Mouse (Mus musculus): ENCODE measurements around the gene Cst6. TPM values are rescaled to one million over a fixed set of nuclear protein-coding genes. Genes with fewer than 3 reads are reported as not detected.

The Cst6 gene
- polyA plus RNA-seq, 1 experiment from 2014 or later = not detected

DNA sequence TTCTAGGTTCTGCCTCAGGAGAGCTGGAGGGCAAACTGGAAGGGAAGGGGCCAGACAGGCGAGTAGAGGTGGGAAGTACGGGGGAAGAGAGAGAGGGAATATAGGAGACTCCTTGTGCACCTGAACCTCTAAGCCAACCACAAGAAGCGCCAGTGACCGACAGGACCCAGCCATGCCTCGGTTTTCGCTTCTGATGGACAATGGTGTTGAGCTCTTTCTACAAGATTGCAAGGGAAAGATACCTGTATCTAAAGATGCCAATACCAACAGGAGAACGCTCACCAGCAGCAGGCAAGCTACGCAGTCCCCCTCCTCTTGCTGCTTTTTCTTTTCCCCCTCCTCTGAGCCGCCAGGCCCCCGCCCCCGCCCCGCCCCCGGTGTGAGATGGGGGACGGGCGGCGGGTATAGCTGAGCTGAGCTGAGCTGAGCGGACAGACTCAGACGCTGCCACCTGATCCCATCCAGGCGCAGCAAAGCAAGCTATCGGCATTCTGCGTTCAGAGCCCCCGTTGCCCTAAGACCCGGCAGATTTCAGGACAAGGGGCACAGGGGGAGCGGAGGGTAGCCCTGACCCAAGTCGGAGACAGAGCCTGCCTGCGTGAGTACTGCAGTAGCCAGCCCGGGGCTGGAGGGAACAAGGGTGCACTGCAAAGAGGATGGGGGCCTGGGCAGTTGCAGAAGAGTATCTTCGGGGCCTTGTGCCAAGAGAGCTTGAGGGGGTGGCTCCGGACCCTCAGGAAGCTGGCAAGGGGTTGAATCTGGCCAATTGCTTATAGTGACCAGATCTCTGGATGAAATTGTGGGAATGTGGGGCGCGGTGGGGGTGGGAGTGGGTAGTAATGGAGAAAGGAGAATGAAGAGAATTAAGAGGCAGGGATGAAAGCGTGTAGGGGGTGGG is 51.2 kb downstream of the Cst6 start, which contains the start of gene Gal3st3:
TSS of gene Gal3st3 (plus strand) at position 429 of the 898 bp plus-strand sequence.
- Histone ChIP-seq H3K27ac (ENCODE audit: low read length) (no peak within 1 kb of the TSS), H3K27me3 (ENCODE audit: insufficient read depth, low read length) (no peaks in the 10 kb centered on the region), H3K36me3 (ENCODE audit: insufficient read depth, low read length) (no peaks in the 10 kb centered on the region), H3K4me1 (ENCODE audit: insufficient read depth, low read length) (peaks cover 31% of the 10 kb centered on the region), H3K4me3 (ENCODE audit: low read length) (peak within 1 kb of the TSS; percentile 43), H3K9me3 (ENCODE audit: low read length) (no peaks in the 10 kb centered on the region), H3K9ac (replicated peaks; ENCODE audit: low read length) (peak within 1 kb of the TSS; percentile 50), H3K4me2 (replicated peaks; ENCODE audit: low read depth, low read length) (peak within 1 kb of the TSS; percentile 56)
- ATAC-seq (ENCODE audit: low FRiP score, low TSS enrichment) = peak; percentile 6; the same call in 1 of the 2 replicates
- 7% methylated on average over 31 of the region's 32 CpGs for WGBS

DNA sequence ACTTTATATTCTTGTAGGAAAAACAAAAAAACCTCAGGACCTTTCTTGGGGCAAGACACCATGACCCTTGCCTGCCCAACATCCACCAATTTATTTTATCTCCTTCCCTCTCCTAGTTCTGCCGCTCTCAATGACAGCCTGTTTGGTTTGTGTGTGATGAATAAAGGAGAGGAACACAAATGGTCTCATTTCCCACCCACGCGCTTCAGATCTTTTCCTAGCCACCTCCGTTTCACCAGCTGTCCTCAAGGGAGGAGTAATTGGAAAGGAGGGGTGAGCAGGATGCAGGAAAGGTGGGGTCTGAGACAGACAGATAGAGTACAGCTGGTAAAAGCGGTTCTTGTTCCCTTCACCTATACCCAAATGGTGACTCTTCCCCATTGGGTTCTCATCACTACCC is 52.7 kb downstream of the Cst6 start:
- H3K4me1 ChIP-seq (ENCODE audit: insufficient read depth, low read length) = peaks cover 31% of the 10 kb centered on the region
- no peak overlapping the region for H3K4me2 ChIP-seq (replicated peaks; ENCODE audit: low read depth, low read length)
- no peak overlapping the region for H3K27ac ChIP-seq (ENCODE audit: low read length)
- no peak overlapping the region for H3K4me3 ChIP-seq (ENCODE audit: low read length)
- no peak for ATAC-seq (ENCODE audit: low FRiP score, low TSS enrichment)
- 31% methylated on average over 5 of the region's 5 CpGs for WGBS
- H3K9me3 ChIP-seq (ENCODE audit: low read length) = no peaks in the 10 kb centered on the region
- H3K9ac ChIP-seq (replicated peaks; ENCODE audit: low read length) = no peak overlapping the region
- H3K36me3 ChIP-seq (ENCODE audit: insufficient read depth, low read length) = peaks cover 11% of the 10 kb centered on the region; the same call in 1 of the 2 replicates
- H3K27me3 ChIP-seq (ENCODE audit: insufficient read depth, low read length) = no peaks in the 10 kb centered on the region

DNA sequence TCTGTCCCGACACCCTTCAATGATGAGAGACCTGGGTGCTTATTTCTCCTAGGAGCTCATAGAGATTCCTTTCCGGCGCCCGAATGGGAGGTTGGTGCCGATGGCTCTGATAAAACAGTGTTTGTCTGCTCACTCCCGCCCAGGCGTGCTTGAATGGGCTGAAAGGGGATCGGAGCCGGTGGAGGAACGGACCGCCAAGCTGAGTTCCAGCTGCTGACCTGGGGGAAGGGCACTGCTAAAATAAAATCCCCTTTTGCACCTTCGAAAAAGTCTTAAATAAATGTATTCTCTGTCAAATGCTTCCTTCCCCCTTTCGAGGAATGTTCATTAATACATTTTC is 53.7 kb downstream of the Cst6 start:
- Histone ChIP-seq H3K4me3 (ENCODE audit: low read length) (peak overlapping the region; percentile 88), H3K27me3 (ENCODE audit: insufficient read depth, low read length) (no peaks in the 10 kb centered on the region), H3K4me2 (replicated peaks; ENCODE audit: low read depth, low read length) (peak overlapping the region; percentile 66), H3K9me3 (ENCODE audit: low read length) (no peaks in the 10 kb centered on the region), H3K36me3 (ENCODE audit: insufficient read depth, low read length) (peaks cover 17% of the 10 kb centered on the region; the same call in 1 of the 2 replicates), H3K9ac (replicated peaks; ENCODE audit: low read length) (peak overlapping the region; percentile 78), H3K27ac (ENCODE audit: low read length) (peak overlapping the region; percentile 84), H3K4me1 (ENCODE audit: insufficient read depth, low read length) (peaks cover 31% of the 10 kb centered on the region)
- 6% methylated on average over 13 of the region's 13 CpGs for WGBS
- ATAC-seq (ENCODE audit: low FRiP score, low TSS enrichment) = peak; percentile 36

DNA sequence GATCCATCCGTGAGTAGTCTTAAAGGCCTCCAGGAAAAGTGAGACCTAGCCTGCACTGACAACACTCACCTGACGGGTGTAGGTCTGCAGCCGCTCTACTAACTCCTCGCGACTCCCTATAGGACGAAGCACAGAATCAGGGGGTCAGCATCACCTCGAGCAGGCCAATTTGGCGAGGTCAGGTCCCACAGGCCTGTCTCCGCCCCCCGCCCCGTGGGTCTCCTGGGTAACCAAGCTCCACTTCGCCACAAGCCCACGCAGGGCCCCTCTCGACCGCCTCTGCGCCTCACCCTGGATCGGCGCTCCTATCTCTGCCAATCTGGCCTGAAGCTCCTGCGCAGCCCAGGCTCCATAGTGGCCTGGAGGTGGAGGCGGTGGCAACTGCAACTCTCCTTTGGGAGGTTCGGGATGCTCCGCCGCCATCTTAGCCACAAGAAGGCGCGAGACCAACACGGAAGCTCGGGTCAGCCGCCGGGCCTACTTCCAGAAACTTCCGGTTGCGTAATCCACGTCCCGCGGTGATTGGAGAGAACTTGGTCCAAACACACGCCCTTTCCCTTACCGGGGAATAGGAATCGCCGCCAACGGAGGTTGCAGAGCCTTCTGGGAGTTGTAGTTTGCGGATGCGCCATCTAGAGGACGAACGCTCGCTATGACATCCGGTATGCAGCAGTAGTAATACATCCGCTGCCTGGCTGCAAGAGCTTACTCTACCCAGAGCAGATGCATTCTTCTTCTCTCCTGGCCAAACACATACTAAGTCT is 54.2 kb downstream of the Cst6 start, which contains the start of gene Sf3b2:
TSS of gene Sf3b2 (minus strand) at position 484 of the 764 bp plus-strand sequence.
- H3K4me2 ChIP-seq (replicated peaks; ENCODE audit: low read depth, low read length) = peak within 1 kb of the TSS; percentile 84
- no peaks in the 10 kb centered on the region for H3K9me3 ChIP-seq (ENCODE audit: low read length)
- H3K4me1 ChIP-seq (ENCODE audit: insufficient read depth, low read length) = peaks cover 31% of the 10 kb centered on the region
- peak within 1 kb of the TSS; percentile 88 for H3K4me3 ChIP-seq (ENCODE audit: low read length)
- H3K9ac ChIP-seq (replicated peaks; ENCODE audit: low read length) = peak within 1 kb of the TSS; percentile 88
- under 1% methylated on average over 45 of the region's 46 CpGs for WGBS
- no peaks in the 10 kb centered on the region for H3K27me3 ChIP-seq (ENCODE audit: insufficient read depth, low read length)
- peak within 1 kb of the TSS; percentile 84 for H3K27ac ChIP-seq (ENCODE audit: low read length)
- ATAC-seq (ENCODE audit: low FRiP score, low TSS enrichment) = peak; percentile 97
- H3K36me3 ChIP-seq (ENCODE audit: insufficient read depth, low read length) = peaks cover 23% of the 10 kb centered on the region; the same call in 1 of the 2 replicates

Other genes starting within 250 kb of the Cst6 start
- 306 and 315 TPM in 2 replicates for gene Rab1b, start 242.5 kb downstream of the Cst6 start, polyA plus RNA-seq (2015; fragmentation: Nextera tagmentation; extraction: Ambion mirVana)
- 25.1 and 27.4 TPM in 2 replicates for gene Klc2, start 231.0 kb downstream of the Cst6 start, polyA plus RNA-seq (2015; fragmentation: Nextera tagmentation; extraction: Ambion mirVana)
- gene Pacs1, start 76.5 kb downstream of the Cst6 start, polyA plus RNA-seq (2015; fragmentation: Nextera tagmentation; extraction: Ambion mirVana) = 23.8 and 27.7 TPM in 2 replicates
- gene Sf3b2, start 54.1 kb downstream of the Cst6 start, polyA plus RNA-seq (2015; fragmentation: Nextera tagmentation; extraction: Ambion mirVana) = 344 and 387 TPM in 2 replicates
- 3.2 and 4.2 TPM in 2 replicates for gene Gal3st3, start 51.2 kb downstream of the Cst6 start, polyA plus RNA-seq (2015; fragmentation: Nextera tagmentation; extraction: Ambion mirVana)
- not detected in 2 replicates for gene Catsper1, start 13.8 kb downstream of the Cst6 start, polyA plus RNA-seq (2015; fragmentation: Nextera tagmentation; extraction: Ambion mirVana)
- 61.7 and 62.2 TPM in 2 replicates for gene Eif1ad, start 17.2 kb upstream of the Cst6 start, polyA plus RNA-seq (2015; fragmentation: Nextera tagmentation; extraction: Ambion mirVana)
- 453 and 487 TPM in 2 replicates for gene Banf1, start 17.6 kb upstream of the Cst6 start, polyA plus RNA-seq (2015; fragmentation: Nextera tagmentation; extraction: Ambion mirVana)
- 75.3 and 92.2 TPM in 2 replicates for gene Sart1, start 39.1 kb upstream of the Cst6 start, polyA plus RNA-seq (2015; fragmentation: Nextera tagmentation; extraction: Ambion mirVana)
- 0.41 TPM in 1 of 2 replicates, not detected in the other for gene Tsga10ip, start 53.0 kb upstream of the Cst6 start, polyA plus RNA-seq (2015; fragmentation: Nextera tagmentation; extraction: Ambion mirVana)
- 226 and 236 TPM in 2 replicates for gene Drap1, start 75.4 kb upstream of the Cst6 start, polyA plus RNA-seq (2015; fragmentation: Nextera tagmentation; extraction: Ambion mirVana)
- gene AI837181, start 75.6 kb upstream of the Cst6 start, polyA plus RNA-seq (2015; fragmentation: Nextera tagmentation; extraction: Ambion mirVana) = 24.0 and 50.8 TPM in 2 replicates
- 0.54 TPM in 1 of 2 replicates, not detected in the other for gene Fosl1, start 98.0 kb upstream of the Cst6 start, polyA plus RNA-seq (2015; fragmentation: Nextera tagmentation; extraction: Ambion mirVana)
- gene Ccdc85b, start 108.3 kb upstream of the Cst6 start, polyA plus RNA-seq (2015; fragmentation: Nextera tagmentation; extraction: Ambion mirVana) = 7.8 and 8.6 TPM in 2 replicates
- 129 and 138 TPM in 2 replicates for gene Fibp, start 111.0 kb upstream of the Cst6 start, polyA plus RNA-seq (2015; fragmentation: Nextera tagmentation; extraction: Ambion mirVana)
- 1.9 and 2.1 TPM in 2 replicates for gene Ctsw, start 118.9 kb upstream of the Cst6 start, polyA plus RNA-seq (2015; fragmentation: Nextera tagmentation; extraction: Ambion mirVana)
- gene Efemp2, start 124.4 kb upstream of the Cst6 start, polyA plus RNA-seq (2015; fragmentation: Nextera tagmentation; extraction: Ambion mirVana) = 197 and 208 TPM in 2 replicates
- gene Mus81, start 138.8 kb upstream of the Cst6 start, polyA plus RNA-seq (2015; fragmentation: Nextera tagmentation; extraction: Ambion mirVana) = 44.2 and 50.5 TPM in 2 replicates
- 2,772 and 2,914 TPM in 2 replicates for gene Cfl1, start 140.9 kb upstream of the Cst6 start, polyA plus RNA-seq (2015; fragmentation: Nextera tagmentation; extraction: Ambion mirVana)
- gene 1700020D05Rik, start 154.2 kb upstream of the Cst6 start, polyA plus RNA-seq (2015; fragmentation: Nextera tagmentation; extraction: Ambion mirVana) = not detected in 2 replicates
- gene Snx32, start 161.0 kb upstream of the Cst6 start, polyA plus RNA-seq (2015; fragmentation: Nextera tagmentation; extraction: Ambion mirVana) = 9.9 and 10.6 TPM in 2 replicates
- 17.2 and 18.9 TPM in 2 replicates for gene Ovol1, start 211.1 kb upstream of the Cst6 start, polyA plus RNA-seq (2015; fragmentation: Nextera tagmentation; extraction: Ambion mirVana)
- 10.9 and 11.5 TPM in 2 replicates for gene Ap5b1, start 218.5 kb upstream of the Cst6 start, polyA plus RNA-seq (2015; fragmentation: Nextera tagmentation; extraction: Ambion mirVana)